Mouse (Mus musculus): ENCODE measurements around the gene Tm2d1. TPM values are rescaled to one million over a fixed set of nuclear protein-coding genes. Genes with fewer than 3 reads are reported as not detected.
"Not testable (repeated sequence)": the region's sequence is repeated elsewhere in the genome, so short reads cannot be mapped to it uniquely, and the experiment has no call there.

Gene Tm2d1
- polyA plus RNA-seq (2015; fragmentation: Nextera tagmentation; extraction: Ambion mirVana), result 101 and 104 TPM in 2 replicates

DNA sequence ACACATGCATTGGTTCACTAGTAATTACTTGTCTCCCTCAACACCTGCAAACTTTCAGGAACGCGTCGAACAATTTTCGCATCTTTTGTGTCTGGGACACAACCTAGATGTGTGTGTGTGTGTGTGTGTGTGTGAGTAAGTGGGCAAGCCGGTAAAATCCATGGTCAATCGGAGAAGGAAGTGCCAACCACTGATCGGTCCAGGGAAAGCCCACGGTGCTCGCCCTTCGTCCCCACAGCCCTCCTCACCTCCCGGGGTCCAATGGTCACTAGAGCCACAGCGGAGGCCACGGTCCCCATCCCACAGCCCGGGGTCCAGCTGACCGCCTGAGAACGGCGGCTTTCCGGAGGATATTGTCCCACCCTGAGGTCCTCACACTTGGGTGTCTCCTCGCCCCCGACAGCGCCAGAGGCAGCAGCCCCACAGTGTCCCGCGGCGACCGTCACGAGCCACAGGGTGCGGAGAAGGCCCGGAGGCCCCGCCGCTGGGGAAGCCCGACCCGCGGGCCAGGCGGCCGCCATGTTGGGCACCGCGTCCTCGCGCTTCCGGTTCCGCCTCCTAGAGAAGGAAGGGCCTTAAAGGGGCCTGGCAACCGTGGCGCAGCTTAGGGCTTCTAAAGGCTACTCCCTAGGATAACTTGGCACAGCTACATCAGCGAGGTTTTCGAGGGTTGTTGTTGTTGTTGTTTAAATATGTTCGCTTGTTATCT lies at the start of gene Tm2d1:
Gene Tm2d1, minus strand, starts transcription at position 591 of the 709 bp plus-strand sequence.
- peak; percentile 97 for ATAC-seq (ENCODE audit: low read depth)
- H3K4me3 ChIP-seq (ENCODE audit: low read length), result peak within 1 kb of the TSS; percentile 95
- under 1% methylated on average over 46 of the region's 46 CpGs for WGBS
- H3K27ac ChIP-seq (ENCODE audit: low read length), result no peak within 1 kb of the TSS; the same call in 1 of the 2 replicates
- peak within 1 kb of the TSS; percentile 98 for H3K9ac ChIP-seq (ENCODE audit: low read length)
- peak within 1 kb of the TSS; percentile 64 for H3K4me2 ChIP-seq (ENCODE audit: low read depth, low read length)
- no peaks in the 10 kb centered on the region for H3K36me3 ChIP-seq (ENCODE audit: control insufficient read depth, insufficient read depth, low read length)
- no peaks in the 10 kb centered on the region for H3K9me3 ChIP-seq (ENCODE audit: control insufficient read depth, low read length)
- H3K4me1 ChIP-seq (replicated peaks; ENCODE audit: control insufficient read depth, insufficient read depth, low read length), result peaks cover 10% of the 10 kb centered on the region; the same call in 1 of the 2 replicates
- H3K27me3 ChIP-seq (ENCODE audit: control insufficient read depth, insufficient read depth, low read depth, low read length), result no peaks in the 10 kb centered on the region

DNA sequence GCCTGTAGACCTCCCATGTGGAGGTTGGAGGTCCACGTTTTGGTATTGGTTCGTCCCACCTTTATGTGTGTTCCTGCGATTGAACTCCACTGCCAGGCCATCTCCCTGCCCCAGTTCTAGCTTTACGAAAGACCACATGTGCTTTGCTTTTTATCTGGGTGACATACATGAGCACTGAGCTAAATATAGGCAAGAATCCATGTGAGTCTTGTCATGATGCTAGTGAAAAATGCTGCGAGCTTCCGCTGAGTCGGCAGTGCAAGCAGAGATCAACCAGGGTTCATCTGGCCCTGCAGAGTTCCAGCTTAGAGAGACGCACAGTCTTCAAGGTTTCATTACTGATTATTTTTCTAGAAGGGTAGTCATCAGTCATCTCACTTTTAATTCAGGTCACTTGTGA lies 45.3 kb upstream of the Tm2d1 start:
- Histone ChIP-seq H3K4me2 (ENCODE audit: low read depth, low read length) (no peak overlapping the region), H3K36me3 (ENCODE audit: control insufficient read depth, insufficient read depth, low read length) (no peaks in the 10 kb centered on the region; the same call in 1 of the 2 replicates), H3K27ac (ENCODE audit: low read length) (no peak overlapping the region), H3K9me3 (ENCODE audit: control insufficient read depth, low read length) (no peaks in the 10 kb centered on the region), H3K4me3 (ENCODE audit: low read length) (no peak overlapping the region), H3K4me1 (replicated peaks; ENCODE audit: control insufficient read depth, insufficient read depth, low read length) (no peaks in the 10 kb centered on the region), H3K27me3 (ENCODE audit: control insufficient read depth, insufficient read depth, low read depth, low read length) (no peaks in the 10 kb centered on the region), H3K9ac (ENCODE audit: low read length) (no peak overlapping the region)
- ATAC-seq (ENCODE audit: low read depth), result no peak
- WGBS, result 62% methylated on average over 8 of the region's 8 CpGs

DNA sequence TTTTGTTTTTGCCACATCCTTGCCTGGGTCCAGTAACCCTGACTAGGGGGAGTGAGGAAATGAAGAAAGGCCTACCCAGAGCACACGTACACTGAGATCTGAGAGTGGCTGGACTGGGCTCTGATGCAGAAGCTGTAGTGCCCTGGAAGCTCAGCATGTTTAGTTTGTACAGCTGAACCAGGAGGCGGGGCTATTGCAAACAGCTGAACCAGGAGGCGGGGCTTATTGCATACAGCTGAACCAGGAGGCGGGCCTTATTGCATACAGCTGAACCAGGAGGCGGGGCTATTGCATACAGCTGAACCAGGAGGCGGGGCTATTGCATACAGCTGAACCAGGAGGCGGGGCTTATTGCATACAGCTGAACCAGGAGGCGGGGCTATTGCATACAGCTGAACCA lies 32.0 kb upstream of the Tm2d1 start:
- 91% methylated on average over 8 of the region's 8 CpGs for WGBS
- not testable (repeated sequence) for H3K36me3 ChIP-seq (ENCODE audit: control insufficient read depth, insufficient read depth, low read length); H3K4me1 ChIP-seq (replicated peaks; ENCODE audit: control insufficient read depth, insufficient read depth, low read length); H3K4me3 ChIP-seq (ENCODE audit: low read length); H3K4me2 ChIP-seq (ENCODE audit: low read depth, low read length); H3K27ac ChIP-seq (ENCODE audit: low read length); H3K27me3 ChIP-seq (ENCODE audit: control insufficient read depth, insufficient read depth, low read depth, low read length); H3K9me3 ChIP-seq (ENCODE audit: control insufficient read depth, low read length); ATAC-seq (ENCODE audit: low read depth); H3K9ac ChIP-seq (ENCODE audit: low read length)

DNA sequence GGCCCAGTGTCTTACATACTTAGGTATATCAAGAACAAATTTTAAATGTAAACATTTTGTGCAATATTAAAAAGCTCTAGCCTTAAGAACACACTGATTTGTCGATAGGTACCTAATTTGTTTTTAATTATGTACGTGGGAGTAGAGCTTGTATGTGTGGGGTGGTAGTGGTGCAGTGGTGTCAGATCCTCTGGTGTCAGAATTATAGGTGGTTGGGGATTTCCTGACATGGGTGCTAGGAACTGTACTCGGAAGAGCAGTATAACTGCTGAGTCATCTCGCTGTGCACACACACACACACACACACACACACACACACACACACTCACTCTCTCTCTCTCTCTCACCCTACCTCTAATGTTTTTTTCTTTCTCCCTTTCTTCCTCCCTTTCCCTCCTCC lies 25.3 kb upstream of the Tm2d1 start:
- Histone ChIP-seq H3K4me2 (ENCODE audit: low read depth, low read length) (no peak overlapping the region), H3K27me3 (ENCODE audit: control insufficient read depth, insufficient read depth, low read depth, low read length) (no peaks in the 10 kb centered on the region), H3K4me3 (ENCODE audit: low read length) (no peak overlapping the region), H3K4me1 (replicated peaks; ENCODE audit: control insufficient read depth, insufficient read depth, low read length) (no peaks in the 10 kb centered on the region), H3K9ac (ENCODE audit: low read length) (no peak overlapping the region), H3K9me3 (ENCODE audit: control insufficient read depth, low read length) (no peaks in the 10 kb centered on the region), H3K36me3 (ENCODE audit: control insufficient read depth, insufficient read depth, low read length) (no peaks in the 10 kb centered on the region; the same call in 1 of the 2 replicates), H3K27ac (ENCODE audit: low read length) (no peak overlapping the region)
- no peak for ATAC-seq (ENCODE audit: low read depth)
- 84% methylated on average over 4 of the region's 4 CpGs for WGBS

DNA sequence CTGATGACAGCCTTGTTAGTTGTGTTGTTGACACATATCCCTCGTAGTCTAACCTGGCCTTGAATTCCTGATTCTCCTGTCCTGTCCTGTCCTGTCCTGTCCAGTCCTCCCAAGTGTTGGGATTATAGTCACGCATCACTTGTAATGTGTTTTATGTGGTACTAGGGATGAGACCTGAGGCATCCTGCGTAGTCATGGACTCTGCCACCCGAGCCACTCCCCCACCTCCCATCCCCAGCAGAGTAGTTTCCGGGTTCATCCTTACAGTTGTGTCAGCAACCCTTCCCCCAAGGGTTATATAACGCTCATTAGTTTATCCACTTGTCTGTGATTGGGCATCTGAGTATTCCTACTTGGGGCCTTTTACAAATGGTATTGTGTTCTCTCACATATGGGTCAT lies 21.3 kb upstream of the Tm2d1 start:
- Histone ChIP-seq H3K4me3 (ENCODE audit: low read length) (no peak overlapping the region), H3K4me2 (ENCODE audit: low read depth, low read length) (no peak overlapping the region), H3K9ac (ENCODE audit: low read length) (no peak overlapping the region), H3K27ac (ENCODE audit: low read length) (no peak overlapping the region), H3K9me3 (ENCODE audit: control insufficient read depth, low read length) (no peaks in the 10 kb centered on the region), H3K36me3 (ENCODE audit: control insufficient read depth, insufficient read depth, low read length) (no peaks in the 10 kb centered on the region; the same call in 1 of the 2 replicates), H3K27me3 (ENCODE audit: control insufficient read depth, insufficient read depth, low read depth, low read length) (no peaks in the 10 kb centered on the region), H3K4me1 (replicated peaks; ENCODE audit: control insufficient read depth, insufficient read depth, low read length) (peaks cover 7% of the 10 kb centered on the region; the same call in 1 of the 2 replicates)
- WGBS, result 85% methylated on average over 6 of the region's 6 CpGs
- ATAC-seq (ENCODE audit: low read depth), result no peak

DNA sequence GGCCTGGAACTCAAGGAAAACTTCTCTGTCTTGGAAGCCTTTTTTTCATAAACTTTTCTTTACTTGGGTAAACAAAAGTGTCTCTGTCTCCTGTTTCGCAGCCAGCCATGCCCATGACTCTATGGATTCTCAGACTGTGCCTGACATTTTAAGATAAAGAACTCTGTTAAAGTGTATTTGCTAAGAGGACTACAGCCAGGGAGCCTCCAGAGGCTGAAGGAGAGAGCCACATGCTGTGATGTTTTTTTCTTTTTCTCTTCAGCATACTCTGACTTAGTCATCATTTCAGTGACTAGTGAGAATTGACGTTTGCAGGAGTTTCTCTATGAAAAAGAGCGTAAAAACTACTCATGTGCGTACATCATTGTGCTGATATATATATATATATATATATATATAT lies 20.4 kb upstream of the Tm2d1 start:
- Histone ChIP-seq H3K36me3 (ENCODE audit: control insufficient read depth, insufficient read depth, low read length) (no peaks in the 10 kb centered on the region; the same call in 1 of the 2 replicates), H3K27me3 (ENCODE audit: control insufficient read depth, insufficient read depth, low read depth, low read length) (no peaks in the 10 kb centered on the region), H3K27ac (ENCODE audit: low read length) (no peak overlapping the region), H3K4me1 (replicated peaks; ENCODE audit: control insufficient read depth, insufficient read depth, low read length) (peaks cover 7% of the 10 kb centered on the region; the same call in 1 of the 2 replicates), H3K9ac (ENCODE audit: low read length) (no peak overlapping the region), H3K4me2 (ENCODE audit: low read depth, low read length) (no peak overlapping the region), H3K9me3 (ENCODE audit: control insufficient read depth, low read length) (no peaks in the 10 kb centered on the region), H3K4me3 (ENCODE audit: low read length) (no peak overlapping the region)
- 59% methylated on average over 4 of the region's 4 CpGs for WGBS
- ATAC-seq (ENCODE audit: low read depth), result no peak

DNA sequence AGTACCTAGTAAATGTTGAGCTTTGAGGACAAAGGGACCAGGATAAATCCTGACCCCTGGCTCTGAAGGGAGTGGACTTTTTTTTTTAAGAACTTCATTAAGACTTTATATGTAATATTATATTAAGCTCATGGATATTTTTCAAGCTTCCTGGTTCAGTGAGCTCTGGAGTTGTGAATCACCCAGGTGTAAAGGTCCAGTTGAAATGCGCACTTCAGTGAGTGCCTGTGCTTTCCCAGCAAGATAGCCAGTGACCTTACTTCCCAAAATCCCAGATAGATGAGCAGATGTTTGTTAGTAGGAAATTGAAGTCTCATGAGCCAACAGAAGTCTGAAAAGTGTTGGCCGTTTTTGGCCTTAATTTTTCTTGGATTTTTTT lies 18.5 kb upstream of the Tm2d1 start:
- H3K4me3 ChIP-seq (ENCODE audit: low read length), result no peak overlapping the region
- H3K4me2 ChIP-seq (ENCODE audit: low read depth, low read length), result no peak overlapping the region
- H3K9me3 ChIP-seq (ENCODE audit: control insufficient read depth, low read length), result no peaks in the 10 kb centered on the region
- no peaks in the 10 kb centered on the region for H3K36me3 ChIP-seq (ENCODE audit: control insufficient read depth, insufficient read depth, low read length)
- peaks cover 7% of the 10 kb centered on the region; the same call in 1 of the 2 replicates for H3K4me1 ChIP-seq (replicated peaks; ENCODE audit: control insufficient read depth, insufficient read depth, low read length)
- H3K27ac ChIP-seq (ENCODE audit: low read length), result no peak overlapping the region
- H3K27me3 ChIP-seq (ENCODE audit: control insufficient read depth, insufficient read depth, low read depth, low read length), result no peaks in the 10 kb centered on the region
- ATAC-seq (ENCODE audit: low read depth), result no peak
- WGBS, result 61% methylated on average over 2 of the region's 2 CpGs
- H3K9ac ChIP-seq (ENCODE audit: low read length), result no peak overlapping the region

DNA sequence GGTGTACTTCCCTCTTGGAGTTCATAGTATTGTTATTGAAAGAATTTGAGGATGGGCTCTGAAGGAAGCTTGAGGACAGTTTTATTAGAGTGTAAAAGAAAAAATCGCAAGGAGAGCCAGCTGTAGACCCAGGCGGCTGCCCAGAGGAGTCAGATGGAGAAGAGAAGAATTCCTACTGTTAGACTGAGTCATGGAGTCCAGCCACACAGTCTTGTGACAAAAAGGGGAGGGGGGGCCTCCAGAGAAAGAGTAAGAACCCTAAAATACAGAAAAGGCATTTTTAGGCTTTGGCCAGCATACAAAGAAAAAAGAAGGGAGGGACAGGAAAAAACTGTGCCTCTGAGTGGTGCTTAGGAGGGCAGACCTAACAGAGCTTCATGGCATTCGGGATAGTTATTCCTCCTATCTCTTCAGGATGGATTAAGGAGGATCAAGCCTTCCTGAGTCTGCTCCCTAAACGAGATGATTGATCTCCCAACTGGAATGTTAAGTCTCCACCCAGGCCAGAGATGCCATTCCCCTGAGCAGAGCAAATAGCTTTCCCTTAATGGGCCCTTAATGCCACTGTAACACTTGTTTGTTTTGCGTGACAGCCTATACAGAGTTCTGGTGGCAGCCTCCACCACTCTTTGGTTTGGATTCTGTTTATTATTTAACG lies 17.9 kb upstream of the Tm2d1 start:
- H3K27ac ChIP-seq (ENCODE audit: low read length), result peak overlapping the region; percentile 59
- no peak overlapping the region for H3K9ac ChIP-seq (ENCODE audit: low read length)
- H3K9me3 ChIP-seq (ENCODE audit: control insufficient read depth, low read length), result no peaks in the 10 kb centered on the region
- H3K4me3 ChIP-seq (ENCODE audit: low read length), result no peak overlapping the region
- peaks cover 7% of the 10 kb centered on the region; the same call in 1 of the 2 replicates for H3K4me1 ChIP-seq (replicated peaks; ENCODE audit: control insufficient read depth, insufficient read depth, low read length)
- no peaks in the 10 kb centered on the region for H3K27me3 ChIP-seq (ENCODE audit: control insufficient read depth, insufficient read depth, low read depth, low read length)
- H3K4me2 ChIP-seq (ENCODE audit: low read depth, low read length), result no peak overlapping the region
- H3K36me3 ChIP-seq (ENCODE audit: control insufficient read depth, insufficient read depth, low read length), result no peaks in the 10 kb centered on the region
- ATAC-seq (ENCODE audit: low read depth), result peak; percentile 41
- 24% methylated on average over 6 of the region's 6 CpGs for WGBS

DNA sequence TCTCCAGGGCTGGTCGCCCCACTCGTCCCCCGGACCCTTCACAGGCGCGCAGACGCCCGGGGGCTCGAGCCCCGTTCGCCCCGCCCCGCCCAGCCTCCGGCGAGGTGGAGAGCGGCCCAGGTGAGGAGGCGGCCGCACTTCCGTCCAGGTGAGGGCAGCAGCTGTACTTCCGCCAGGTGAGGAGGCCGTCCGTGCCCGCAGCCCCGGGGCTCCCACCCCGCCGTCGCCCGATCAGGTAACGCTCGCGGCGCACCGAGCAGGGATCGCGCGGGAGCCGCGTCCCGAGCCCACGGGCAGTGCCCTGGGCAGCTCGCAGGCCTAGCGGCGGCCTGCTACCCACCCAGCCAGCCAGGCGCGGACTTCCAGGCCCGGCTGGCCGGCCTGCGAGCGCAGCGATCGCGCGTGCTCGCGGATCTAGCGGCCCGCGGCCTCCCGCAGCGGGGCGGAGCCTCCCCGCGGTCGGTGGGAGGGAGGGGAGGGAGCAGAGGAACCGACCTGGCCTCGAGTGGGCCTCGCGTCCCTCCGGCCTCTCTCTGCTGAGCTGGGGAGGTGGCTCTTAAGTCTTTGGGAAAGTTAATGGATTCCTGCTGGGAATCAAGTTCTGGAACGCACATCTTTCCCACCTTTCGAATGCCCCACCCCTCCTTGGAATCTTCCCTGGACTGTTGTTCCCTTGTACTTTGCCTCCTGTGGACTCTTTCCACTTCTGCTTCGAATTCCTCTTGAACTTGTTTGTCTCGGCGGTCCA lies 12.8 kb upstream of the Tm2d1 start, which contains the start of gene Patj:
Gene Patj, plus strand, starts transcription at position 96 of the 748 bp plus-strand sequence.
- H3K9me3 ChIP-seq (ENCODE audit: control insufficient read depth, low read length), result no peaks in the 10 kb centered on the region
- H3K36me3 ChIP-seq (ENCODE audit: control insufficient read depth, insufficient read depth, low read length), result no peaks in the 10 kb centered on the region
- H3K9ac ChIP-seq (ENCODE audit: low read length), result peak within 1 kb of the TSS; percentile 99
- peak within 1 kb of the TSS; percentile 96 for H3K27ac ChIP-seq (ENCODE audit: low read length)
- H3K4me2 ChIP-seq (ENCODE audit: low read depth, low read length), result peak within 1 kb of the TSS; percentile 87
- peak; percentile 93 for ATAC-seq (ENCODE audit: low read depth)
- H3K4me3 ChIP-seq (ENCODE audit: low read length), result peak within 1 kb of the TSS; percentile 87
- WGBS, result 1% methylated on average over 69 of the region's 73 CpGs
- H3K27me3 ChIP-seq (ENCODE audit: control insufficient read depth, insufficient read depth, low read depth, low read length), result no peaks in the 10 kb centered on the region
- H3K4me1 ChIP-seq (replicated peaks; ENCODE audit: control insufficient read depth, insufficient read depth, low read length), result peaks cover 3% of the 10 kb centered on the region; the same call in 1 of the 2 replicates
